Mouse (Mus musculus): Measurements from ENCODE around the gene Cenpp.

- TF ChIP-seq CTCF (IDR thresholded peaks at IDR 0.05; ENCODE audit: low read depth, low read length) (peak; percentile 97), POLR2A (IDR thresholded peaks at IDR 0.05; ENCODE audit: insufficient read depth, low read length) (no peak)
These were observed 203.3 kb downstream of the Cenpp start for GRCm38 (mm10) chr13:49449318-49449749.
